Mouse (Mus musculus) cortical plate, adult 2 months (tissue): ENCODE results near the gene AI661453. TPM values are rescaled to one million over a fixed set of nuclear protein-coding genes. Genes with fewer than 3 reads are reported as not detected.

Experiments
- H3K27ac ChIP-seq: fragments of 200-500 bp; 2 replicates; pipeline ENCODE4 v1.5.1; 2012; ENCODE audit warnings: low read length, control low read depth, inconsistent platforms; ENCODE audit not compliant: insufficient read depth
- H3K4me1 ChIP-seq: fragments of 200-500 bp; 2 replicates; pipeline ENCODE4 v1.6.1; 2011; ENCODE audit warnings: low read length; ENCODE audit not compliant: control insufficient read depth, insufficient read depth
- H3K4me3 ChIP-seq: fragments of 200-500 bp; 2 replicates; pipeline ENCODE4 v1.5.1; 2011; ENCODE audit warnings: mild to moderate bottlenecking, low read length, control low read depth; ENCODE audit not compliant: insufficient read depth
- CTCF ChIP-seq: fragments of 200-500 bp; IDR thresholded peaks from 2 replicates; pipeline ENCODE4 v1.5.1; 2011; ENCODE audit warnings: mild to moderate bottlenecking, control low read depth, low read length; ENCODE audit not compliant: insufficient read depth; ENCODE audit errors: extremely low read depth
- POLR2A ChIP-seq: fragments of 200-500 bp; IDR thresholded peaks from 2 replicates; pipeline ENCODE4 v1.6.1; 2011; ENCODE audit warnings: mild to moderate bottlenecking, low read length, control low read depth; ENCODE audit not compliant: insufficient read depth; ENCODE audit errors: extremely low read depth
- polyA plus RNA-seq: library from polyadenylated mRNA; depleted of rRNA; stranded (reverse); fragments of >200 nt; gene quantifications from 2 replicates; pipeline ENCODE4 v1.2.3, GENCODE M21; 2012; rRNA removed

Gene AI661453
- polyA plus RNA-seq, 1 experiment: 0.25 TPM

DNA sequence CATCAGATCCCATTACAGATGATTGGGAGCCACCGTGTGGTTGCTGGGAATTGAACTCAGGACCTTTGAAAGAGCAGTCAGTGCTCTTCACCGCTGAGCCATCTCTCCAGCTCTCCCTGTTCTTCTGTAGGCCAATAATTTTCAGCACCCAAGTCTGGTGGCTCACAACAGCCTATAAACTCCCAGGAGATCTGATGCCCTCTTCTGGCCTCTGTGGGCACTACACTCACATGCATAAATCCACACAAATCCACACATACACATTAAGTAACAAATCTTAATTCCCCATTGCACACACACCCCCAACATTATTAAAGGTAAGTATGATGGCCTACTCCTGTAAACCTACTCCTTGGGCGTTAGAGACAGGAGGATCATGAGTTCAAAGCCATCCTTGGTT lies 79.8 kb downstream of the AI661453 start:
- Histone ChIP-seq H3K4me3 (no peak overlapping the region), H3K27ac (no peak overlapping the region), H3K4me1 (no peaks in the 10 kb centered on the region)

DNA sequence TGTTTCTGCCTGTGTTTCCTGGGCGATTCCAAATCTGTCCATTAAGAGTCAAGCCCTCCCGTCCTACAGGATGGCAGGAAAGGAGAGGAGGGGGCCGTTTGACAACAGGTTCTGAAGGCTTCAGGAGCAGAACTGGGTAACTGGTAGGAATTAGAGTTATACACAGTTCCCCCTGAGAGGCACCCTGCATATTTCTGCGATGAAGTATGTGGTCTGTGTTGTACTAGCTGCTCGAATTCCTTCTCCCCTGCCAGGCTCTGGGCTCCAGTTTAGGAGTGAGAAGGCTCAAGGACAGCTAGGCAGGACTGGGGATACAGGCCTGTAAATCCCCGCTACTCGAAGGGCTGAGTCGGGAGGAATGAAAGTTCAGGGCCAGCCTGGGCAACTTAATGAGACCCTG lies 81.8 kb downstream of the AI661453 start:
- no peak overlapping the region for H3K27ac ChIP-seq
- H3K4me3 ChIP-seq: no peak overlapping the region
- H3K4me1 ChIP-seq: no peaks in the 10 kb centered on the region
- TF ChIP-seq CTCF (no peak), POLR2A (no peak)

More for the DNA sequence above, 79.8 kb downstream of the AI661453 start:
- TF ChIP-seq POLR2A: no peak
- no peak for TF ChIP-seq CTCF

Other genes with a start within 250 kb of the AI661453 start
- gene Mrps10, start 67.7 kb upstream of the AI661453 start, polyA plus RNA-seq: 45.1 and 47.7 TPM in 2 replicates
- 1.2 and 1.3 TPM in 2 replicates for gene Guca1b, start 51.2 kb upstream of the AI661453 start, polyA plus RNA-seq
- gene Guca1a, start 36.0 kb upstream of the AI661453 start, polyA plus RNA-seq: 0.21 and 0.47 TPM in 2 replicates
- gene 1700001C19Rik, start 761 bp downstream of the AI661453 start, polyA plus RNA-seq: 0.21 and 0.33 TPM in 2 replicates
- gene Taf8, start 65.7 kb downstream of the AI661453 start, polyA plus RNA-seq: 25.9 and 28.0 TPM in 2 replicates
- 31.3 and 32.5 TPM in 2 replicates for gene Ccnd3, start 68.4 kb downstream of the AI661453 start, polyA plus RNA-seq
- gene Bysl, start 174.9 kb downstream of the AI661453 start, polyA plus RNA-seq: 17.0 and 17.6 TPM in 2 replicates
- gene Med20, start 175.0 kb downstream of the AI661453 start, polyA plus RNA-seq: 32.6 and 34.0 TPM in 2 replicates
- 1.9 and 2.9 TPM in 2 replicates for gene Gm20517, start 175.0 kb downstream of the AI661453 start, polyA plus RNA-seq
- gene Usp49, start 194.1 kb downstream of the AI661453 start, polyA plus RNA-seq: 12.4 and 12.5 TPM in 2 replicates